Mouse (Mus musculus): ENCODE data around the gene Btbd7. TPM values are rescaled to one million over a fixed set of nuclear protein-coding genes. Genes with fewer than 3 reads are reported as not detected.

The Btbd7 gene
- polyA plus RNA-seq, 2 experiments from 2014 or later, result 8.6 to 8.7 TPM

DNA sequence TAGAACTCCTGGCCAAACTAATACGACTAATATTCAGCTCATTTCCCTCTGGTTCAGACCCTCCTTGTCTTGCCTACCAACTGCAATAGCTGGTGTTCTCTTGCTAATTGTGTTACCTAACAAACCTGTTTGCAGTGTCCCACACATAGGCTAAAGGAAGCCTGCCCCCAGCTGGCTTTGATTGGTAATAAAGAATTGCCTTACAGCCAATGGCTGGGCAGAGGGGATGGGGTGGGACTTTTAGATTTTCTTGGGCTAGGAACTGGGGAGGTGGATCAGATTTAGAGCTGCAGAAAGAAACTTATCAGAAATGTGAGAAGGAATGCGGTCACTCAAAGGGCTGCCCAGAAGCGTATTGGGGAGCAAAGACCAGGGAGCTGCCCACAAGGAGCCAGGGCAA is 98.8 kb downstream of the Btbd7 start:
- no peak for ATAC-seq

DNA sequence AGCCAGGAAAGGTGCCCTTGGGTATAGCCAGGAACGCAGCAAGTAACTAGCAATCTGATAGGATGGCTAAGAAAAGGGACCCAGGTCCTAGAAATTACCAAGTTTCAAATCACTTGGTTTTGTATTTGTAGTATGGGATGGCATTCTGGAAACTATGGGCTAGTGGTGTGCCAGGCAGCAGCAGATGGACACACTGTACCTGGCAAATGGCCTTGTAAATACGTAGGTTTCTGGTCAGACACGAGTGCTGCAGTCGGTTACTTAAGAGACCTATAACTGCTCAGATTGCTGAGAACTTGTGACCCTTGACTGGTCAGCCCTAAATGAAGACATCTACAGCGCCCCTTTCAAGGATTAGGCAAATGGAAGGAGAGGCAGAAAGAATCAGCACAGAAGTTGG is 100.1 kb downstream of the Btbd7 start:
- no peak for ATAC-seq

DNA sequence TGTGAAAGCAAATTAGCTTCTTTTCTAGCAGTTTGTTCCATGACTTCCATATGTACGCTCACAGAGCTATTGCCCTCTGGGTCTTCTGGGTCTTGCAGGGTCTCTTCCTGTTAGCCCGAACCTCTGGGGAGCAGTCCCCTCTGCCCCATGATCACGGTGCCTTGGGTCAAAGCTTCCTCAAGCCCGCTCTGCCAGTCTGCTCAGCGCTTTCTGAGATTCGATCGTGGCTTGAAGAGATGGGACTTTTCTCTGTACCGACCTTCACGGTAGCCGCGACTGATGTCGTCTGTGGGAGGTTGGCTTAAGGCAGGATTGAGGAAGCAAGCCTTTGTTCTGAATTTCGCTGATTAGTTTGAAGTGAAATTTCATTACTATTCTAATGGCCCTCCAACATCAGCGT is 102.2 kb downstream of the Btbd7 start:
- no peak for ATAC-seq

DNA sequence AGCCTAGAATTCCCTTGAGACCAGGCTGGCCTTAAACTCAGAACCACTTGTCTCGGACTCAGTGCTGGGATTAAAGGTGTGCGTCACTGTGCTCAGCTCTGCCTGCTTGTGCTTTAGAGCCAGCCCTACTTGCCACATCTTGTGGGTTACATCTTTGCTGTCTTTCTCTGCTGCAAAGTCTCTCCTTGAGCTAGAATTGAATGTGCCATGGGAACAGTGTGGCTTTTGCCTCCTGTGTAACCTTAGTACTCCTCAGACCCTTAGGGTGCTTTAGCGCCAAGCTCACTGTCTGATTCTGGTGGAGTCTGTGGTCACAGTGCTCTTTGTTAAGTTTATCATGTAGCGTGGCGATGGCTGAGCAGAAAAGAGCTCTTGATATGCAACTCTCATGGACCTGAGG is 105.6 kb downstream of the Btbd7 start:
- no peak for ATAC-seq

DNA sequence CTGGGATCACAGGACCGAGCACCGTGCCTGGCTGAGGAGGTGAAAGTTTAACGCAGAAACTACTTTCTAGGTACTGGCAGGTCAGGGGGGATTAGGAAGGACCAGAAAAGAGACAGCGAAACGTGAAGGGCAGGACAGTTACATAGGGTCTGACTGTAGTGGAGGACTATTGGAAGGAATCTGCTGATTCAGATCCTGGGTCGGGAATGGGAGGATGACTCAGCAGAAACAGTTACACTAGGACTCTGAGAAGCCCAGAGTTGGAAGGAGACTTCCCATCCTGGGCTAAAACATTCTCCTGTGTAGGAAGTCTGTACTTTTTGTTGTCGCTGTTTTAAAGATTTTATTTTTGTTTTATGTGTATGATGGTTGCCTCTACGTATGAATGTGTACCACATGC is 106.7 kb downstream of the Btbd7 start:
- no peak for ATAC-seq

DNA sequence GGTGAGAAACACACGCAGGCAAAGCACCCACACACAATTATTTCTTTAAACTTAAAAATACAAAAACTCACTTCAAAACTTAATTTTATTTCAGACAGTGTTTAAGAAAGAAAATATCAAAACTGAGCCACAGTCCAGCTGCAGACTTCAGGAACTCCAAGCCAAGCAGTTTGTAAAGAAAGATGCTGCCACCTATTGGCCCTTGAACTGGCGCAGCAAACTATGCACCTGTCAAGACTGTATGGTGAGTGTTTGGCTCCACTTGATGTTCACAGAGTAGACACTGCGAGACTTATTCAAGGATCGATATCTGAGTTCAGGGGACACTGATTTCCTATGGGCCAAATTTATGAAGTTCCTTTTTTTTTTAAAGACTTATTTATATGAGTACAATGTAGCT is 109.3 kb downstream of the Btbd7 start:
- no peak for ATAC-seq

DNA sequence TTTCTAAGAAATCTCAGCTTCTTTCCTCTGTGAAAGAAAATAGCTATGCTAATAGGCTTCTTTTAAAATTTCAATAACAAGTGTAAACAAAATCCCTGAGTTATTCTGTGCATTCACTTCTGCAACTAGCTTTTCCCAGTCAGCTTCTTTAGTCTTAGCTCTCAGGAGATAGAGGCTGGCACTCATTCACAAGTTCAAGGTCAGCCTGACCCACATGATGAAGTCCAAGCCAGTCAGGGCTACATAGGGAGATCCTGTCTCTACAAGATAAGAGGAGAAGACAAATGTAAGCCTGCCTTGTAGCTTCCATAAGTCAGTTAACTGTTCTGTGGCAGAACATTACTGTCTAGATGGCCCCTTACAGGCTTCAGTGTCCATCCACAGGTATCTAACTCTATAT is 114.6 kb downstream of the Btbd7 start:
- ATAC-seq, result no peak

DNA sequence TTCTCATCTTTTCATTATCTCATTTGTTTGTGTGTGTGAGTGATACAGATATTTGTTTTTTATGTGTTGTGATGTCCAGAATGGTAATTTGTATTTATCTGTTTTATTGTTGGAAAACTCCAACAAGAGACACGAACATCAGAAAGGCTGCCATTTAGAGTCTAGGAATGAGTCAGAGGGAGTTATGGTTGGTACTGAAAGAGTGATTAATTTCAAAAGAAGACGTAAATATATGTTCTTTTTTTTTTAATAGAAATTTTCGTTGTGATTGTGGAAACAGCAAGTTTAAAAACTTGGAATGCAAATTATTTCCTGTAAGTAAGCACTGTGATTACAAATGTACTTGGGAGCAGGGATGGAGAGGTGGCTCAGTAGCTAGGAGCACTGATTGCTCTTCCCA is 116.6 kb downstream of the Btbd7 start:
- ATAC-seq, result no peak

DNA sequence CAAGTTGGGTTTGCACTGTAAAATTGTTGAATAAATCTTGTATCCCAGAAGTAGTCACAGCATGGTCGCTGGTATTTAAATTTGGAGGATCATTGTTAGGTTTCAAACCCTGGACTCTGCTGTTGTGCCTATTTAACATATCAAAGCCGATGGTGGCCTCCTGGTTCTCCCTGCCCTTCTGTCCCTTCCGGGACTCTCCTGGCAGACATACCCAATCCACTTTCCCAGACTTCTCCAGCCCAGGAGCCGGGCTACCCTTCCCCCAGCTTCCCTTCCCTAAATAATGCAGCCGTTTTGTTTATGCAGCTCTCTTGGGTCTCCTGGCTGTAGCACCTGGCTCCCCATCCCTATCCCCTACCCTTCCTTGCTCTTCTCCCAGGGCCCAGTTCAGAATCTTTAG is 119.3 kb downstream of the Btbd7 start:
- no peak for ATAC-seq

DNA sequence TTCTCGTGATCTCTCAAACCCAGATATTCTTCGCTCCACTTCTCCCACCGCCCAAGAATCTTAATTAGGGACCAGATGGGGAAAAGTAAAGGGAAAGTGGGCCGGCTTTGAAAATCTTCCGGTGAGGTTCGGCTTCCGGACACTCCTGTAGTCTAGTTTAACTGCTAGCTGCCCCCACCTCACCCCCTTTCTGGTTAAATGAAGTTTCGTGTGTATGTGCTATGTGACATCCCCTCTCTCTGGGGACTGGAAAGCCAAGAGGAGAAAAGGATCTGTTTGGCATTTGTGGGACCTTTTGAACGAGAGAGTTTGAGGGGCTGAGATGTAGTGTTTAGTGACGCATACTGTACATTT is 119.9 kb downstream of the Btbd7 start, which contains the start of gene Gm20604:
Gm20604 (minus strand) TSS at position 270 of the 354 bp plus-strand sequence.
- ATAC-seq, result no peak

DNA sequence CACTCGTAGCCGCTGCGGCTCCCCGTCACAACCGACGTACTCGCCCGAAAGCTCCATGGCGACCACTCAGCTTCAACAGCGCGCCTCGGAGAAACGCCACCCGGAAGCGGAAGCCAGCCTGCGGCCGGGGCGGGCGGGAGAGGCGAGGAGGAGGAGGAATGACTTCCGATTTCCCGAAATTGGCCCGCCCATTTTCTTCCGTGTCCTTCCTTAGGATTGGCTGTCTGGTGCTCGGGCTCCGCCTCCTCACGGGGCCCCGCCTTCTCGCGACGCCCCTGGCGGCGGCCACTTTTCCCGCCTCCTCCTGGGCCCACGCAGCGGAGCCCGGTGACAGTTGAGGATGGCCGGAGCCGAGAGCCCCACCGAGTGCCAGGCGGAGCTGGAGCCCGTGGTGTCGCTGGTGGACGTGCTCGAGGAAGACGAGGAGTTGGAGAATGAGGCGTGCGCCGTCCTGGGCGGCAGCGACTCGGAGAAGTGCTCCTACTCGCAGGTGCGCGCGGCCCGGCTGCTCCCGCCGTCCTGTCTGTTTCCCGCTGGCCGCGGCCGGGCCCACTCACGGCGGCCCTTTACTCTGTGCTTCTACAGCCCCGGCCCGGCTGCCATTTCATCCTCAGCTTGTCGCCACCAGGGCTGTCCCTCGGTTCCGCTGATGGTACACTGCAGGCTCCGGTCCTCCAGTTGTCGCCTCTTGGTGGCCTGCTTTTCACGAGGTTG is 120.4 kb downstream of the Btbd7 start, which contains the start of the genes Gm28051, Gon7 and Ubr7:
Gm28051 (minus strand) TSS at position 77 of the 714 bp plus-strand sequence.
Gon7 (minus strand) TSS at position 115 of the 714 bp plus-strand sequence.
Ubr7 (plus strand) TSS at position 279 of the 714 bp plus-strand sequence.
- peak; percentile 91 for ATAC-seq

DNA sequence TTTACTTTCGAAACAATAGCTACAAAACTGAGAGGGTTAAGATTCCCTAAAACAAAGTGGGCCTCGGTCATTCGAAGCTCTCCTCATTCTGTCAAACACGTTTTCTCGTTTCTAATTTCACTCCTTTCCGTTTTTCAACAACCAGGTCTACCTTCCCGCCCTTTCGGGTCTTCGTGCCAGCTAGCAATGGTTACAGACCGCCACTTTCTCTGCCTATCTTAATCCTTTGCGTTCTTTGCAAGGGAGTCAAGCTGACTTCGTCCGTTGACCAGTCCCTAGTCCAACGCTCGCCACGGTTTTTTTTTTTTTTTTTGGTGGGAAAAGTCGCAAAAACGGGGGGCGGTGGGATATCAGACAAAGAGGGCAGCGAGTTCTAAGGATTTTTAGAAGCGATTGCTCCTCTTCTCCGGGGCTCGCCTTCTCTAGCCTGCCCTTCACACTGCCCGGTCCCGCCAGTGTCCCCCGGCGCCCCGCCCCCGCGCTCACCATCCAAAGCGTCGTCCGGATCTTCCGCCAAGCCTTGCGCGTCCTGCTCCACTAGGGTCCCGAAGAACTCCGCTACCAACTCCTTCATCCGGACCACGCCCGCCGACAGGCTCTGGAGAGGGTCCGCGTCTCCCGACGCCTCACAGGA is 121.1 kb downstream of the Btbd7 start:
- no peak for ATAC-seq

DNA sequence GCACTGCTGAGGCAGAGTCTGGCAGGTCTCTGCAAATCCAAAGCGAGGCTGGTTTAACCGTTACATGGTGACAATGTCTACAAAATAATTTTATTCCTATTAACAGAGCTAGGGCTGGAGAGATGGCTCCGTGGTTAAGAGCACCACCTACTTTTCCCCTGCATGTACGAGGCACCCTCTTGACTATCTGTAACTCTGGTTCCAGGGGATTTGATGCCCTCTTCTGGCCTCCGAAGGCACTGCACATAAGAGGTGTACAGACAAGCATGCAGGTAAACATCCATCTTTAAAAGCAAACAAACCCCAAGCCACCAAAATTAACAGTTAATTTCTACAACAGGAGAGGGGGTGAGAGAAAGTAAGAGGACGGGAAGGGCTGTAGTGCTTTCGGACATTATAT is 122.0 kb downstream of the Btbd7 start:
- no peak for ATAC-seq

DNA sequence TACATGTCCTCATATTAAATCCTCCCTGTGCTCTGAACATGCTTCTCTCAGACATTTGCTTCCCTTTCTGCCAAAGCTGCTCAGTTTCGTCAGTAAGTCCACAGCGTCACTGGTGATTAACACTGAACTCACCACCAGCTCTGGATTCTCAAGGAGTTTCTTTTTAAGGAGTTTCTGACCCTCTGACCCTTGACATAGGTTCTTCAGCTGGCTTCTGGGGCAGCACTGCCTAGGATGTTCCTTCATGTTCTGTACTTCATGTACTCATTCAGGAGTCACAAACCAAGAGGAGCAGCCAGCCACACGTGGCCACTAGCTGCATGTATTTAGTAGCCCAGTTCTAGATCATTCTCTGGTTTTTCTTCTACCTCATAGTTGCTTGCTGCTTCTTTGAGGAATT is 130.0 kb downstream of the Btbd7 start:
- no peak for ATAC-seq

DNA sequence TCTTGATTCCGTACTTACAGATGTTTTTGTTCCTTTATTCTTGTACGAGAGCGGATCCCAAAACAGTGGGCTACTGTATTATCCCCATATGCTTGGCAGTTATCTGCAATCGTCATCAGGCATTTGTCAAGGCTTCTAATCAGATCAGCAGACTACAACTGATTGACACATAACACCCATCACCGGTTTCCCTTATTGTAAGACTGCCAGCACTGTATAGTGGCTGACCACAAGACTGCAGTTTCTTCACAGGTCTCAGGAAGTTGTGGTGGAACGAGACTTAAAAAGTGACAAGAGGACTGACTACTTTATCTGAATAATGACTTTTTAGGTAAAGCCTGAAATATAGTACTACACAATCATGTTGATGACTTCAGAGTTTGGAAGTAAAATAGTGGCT is 133.4 kb downstream of the Btbd7 start:
- peak; percentile 81 for ATAC-seq

DNA sequence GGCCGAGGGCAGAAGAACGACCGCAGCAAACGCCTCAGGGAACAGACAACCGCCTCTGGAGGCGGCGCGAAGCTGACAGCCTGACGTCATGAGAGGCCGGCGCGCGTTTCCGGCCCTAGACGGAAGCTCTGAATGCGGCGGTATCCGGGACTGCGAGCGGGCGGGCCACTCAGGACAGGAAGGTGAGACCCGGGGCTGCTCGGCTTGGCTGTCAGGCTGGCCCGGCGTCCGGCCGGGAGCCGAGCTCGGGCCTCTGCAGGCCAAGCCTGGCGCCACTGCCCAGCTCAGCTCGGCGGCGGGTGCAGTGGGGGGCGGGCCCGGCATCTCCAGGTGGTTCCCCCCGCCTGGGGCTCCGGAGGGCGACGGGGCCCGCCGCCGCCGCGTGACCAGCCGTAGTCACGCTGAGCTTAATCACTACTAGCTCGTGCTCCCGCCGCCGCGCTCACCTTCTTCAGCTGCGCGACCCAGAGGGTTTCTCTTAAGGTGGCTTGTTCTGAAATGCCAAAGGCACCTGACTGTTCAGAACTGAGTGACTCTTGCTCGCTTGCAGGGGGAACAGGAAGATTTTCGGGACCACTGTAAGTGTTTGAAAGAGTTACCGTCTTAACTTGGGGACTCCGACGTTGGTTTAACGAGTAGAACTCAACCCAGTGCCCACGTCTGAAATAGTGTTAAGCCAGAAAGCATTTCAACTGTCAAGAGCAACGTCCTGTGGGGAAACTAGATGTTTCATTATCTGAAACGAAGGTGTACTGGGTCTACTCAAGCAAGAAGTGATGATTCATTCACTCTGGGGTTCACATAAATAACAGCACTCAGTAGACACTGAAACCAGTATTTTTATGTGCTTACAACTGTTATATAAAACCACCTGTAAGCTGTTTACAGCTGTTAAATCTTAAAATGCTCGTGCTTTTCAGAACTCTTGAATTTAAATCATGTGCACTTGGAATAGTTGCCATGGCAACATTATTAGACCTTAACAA is 134.4 kb downstream of the Btbd7 start, which contains the start of the genes Moap1 and Tmem251:
Moap1 (minus strand) TSS at position 73 of the 986 bp plus-strand sequence.
Tmem251 (plus strand) TSS at position 174 of the 986 bp plus-strand sequence.
- ATAC-seq, result peak; percentile 88

DNA sequence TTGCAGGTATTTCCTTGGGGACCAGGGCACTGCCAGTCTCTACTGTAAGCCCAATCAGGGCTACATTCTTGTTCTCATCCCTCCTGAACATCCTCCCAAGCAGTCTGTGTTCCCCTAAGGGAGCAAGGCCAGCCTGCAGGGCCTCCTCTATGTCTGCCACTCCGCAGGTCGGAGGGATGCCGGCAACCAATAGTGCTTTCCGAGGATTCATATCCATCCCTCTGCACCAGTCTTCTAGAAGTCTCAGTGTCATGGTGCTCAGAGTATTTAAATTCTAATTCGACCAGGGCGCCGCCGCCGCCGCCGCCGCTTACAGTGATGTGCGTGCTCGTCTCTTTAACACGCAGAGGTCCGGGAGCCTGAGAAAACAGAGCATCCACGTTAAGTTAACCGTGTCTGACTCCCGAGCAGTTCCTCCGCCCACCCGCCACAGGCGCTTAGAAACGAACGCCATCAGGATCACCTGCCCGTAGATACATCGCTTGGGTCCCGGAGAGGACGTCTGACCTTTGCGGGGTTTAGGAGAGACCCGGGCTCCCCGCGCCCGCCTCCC is 135.2 kb downstream of the Btbd7 start:
- ATAC-seq, result peak; percentile 15

DNA sequence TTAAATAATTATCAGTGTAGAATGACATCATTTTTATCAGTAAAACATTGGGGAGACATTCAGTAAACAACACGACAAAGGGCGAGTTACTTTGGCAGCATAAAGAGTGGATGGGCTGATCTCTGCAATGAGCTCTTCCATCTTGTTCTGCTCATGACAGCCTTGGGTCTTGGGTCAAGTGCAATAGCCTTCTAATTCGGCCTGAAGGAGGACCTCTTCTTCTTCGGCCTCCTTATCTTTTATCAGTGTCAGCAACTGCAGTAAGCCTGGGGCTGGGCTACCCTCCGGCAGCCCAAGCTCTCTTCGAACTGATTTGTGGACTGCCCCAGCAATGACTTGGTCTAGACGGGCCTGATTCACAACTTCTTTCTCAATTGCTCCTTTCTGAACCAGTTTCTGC is 136.2 kb downstream of the Btbd7 start:
- no peak for ATAC-seq

DNA sequence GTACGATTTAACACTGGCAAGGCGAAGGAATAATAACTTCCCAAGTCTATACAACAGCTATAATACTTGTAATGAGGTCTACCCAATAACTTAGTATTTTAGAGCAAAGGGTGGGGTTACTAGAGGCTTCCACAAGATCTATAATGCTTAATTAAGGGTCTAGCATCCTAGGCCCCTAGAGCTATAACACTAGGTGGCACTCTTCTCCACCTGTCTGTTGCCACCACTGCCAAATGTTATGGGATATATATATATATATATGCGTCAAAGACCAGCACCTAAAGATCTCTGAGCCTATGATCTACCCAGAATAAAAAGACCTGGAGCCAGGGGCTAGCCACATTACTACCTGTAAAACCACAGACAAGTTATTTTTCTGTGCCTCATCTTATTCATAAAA is 138.0 kb downstream of the Btbd7 start:
- ATAC-seq, result no peak

DNA sequence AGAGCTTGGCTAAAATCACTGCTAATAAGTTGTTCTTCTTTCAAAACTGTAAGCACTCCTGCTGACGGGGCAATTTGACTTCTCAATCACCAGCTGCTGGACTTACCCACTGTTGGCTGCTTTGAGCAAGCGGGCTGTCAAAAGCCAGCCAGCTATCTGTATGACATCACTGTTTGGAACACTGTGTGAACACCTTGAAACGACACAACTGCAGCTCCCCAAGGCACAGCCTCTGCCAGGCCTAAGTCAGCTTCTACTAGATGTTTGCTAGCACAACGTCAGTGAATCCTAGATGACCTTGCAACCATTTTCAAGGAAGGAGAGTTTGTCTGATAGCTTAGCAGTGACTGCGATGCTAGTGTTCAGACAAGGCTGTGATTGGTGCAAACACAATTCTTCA is 139.2 kb downstream of the Btbd7 start:
- ATAC-seq, result no peak

DNA sequence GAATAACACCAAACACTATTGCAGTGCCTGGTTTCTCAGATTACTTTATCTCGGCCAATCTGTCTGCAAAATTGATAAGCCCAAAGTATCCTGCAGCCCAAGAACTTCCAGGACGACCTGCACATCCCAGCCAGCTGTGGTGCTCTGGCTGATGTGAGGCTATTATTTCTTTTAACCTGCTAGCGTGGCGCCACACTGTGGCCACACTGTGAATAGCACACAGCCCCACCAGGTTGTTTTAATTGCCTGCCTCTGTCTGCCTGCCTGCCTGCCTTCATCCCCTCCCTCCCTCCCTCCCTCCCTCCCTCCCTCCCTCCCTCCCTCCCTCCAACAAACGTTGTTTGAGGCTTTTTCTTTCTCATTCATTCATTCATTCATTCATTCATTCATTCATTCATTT is 144.9 kb downstream of the Btbd7 start:
- peak; percentile 52 for ATAC-seq

DNA sequence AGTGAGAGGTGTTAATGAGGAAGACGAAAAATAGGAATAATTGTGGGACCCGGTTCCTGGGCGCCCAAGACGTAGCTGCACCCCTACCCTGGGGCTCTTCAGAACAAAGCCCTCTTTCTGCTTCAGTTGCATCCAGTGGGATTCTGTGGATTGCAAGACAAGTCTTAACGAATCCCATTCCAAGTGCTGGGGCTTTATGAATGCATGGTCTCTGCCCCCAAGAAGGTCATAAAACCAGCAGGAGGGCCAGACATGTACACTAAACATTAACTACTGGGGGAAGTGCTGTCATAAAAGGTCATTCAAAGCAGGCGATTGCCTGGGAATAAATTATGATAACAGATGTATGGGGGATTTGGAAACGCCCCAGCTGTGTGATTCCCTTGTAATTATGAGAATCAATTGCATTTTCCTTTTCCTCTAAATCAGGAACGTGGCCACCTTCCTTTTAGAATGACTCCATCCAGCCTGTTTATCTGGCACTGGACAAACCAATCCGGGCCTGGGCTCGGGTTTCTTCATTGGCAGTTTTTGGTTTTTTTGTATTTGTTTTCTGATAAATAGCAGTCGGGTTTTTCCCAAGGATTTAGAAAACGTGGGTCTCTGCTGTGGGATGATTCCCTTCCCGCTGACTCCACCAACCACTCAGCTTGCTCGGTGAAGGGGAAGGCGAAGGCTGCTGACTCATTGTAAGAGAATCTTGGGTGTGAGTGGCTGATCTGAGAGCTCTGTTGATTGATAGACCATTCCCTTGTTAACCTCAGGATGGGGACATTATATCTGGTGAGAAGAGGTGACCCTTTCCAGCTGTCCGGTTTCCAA is 147.3 kb downstream of the Btbd7 start:
- ATAC-seq, result no peak

All from activated CD4-positive, CD25-positive, alpha-beta regulatory T cell, adult 4 months (primary cell).